ENCODE assay signal across 22 mouse cellular contexts in genomic region chr1:183104696-183105095, GRCm38 (mm10).
A peak's percentile ranks its signal among the peaks of the same experiment; 100 is the strongest.
DNase-seq lines count a peak whose midpoint lies in the region; ATAC-seq and TF ChIP-seq lines count a peak whose summit lies in the region.
"Had no signal": no experiment of that assay in that cellular context is flagged by ENCODE, and none has a peak within 500 bp of the region (broad histone marks: within the 10 kb centered on the region; RNA-seq: fewer than 3 reads in every experiment).

No protein-coding gene starts in this region.

- H3K4me2 ChIP-seq in midbrain, embryonic 11.5 days: no peak overlapping the region

- WGBS in midbrain, embryonic 11.5 days: 91% methylated on average over 5 of the region's 5 CpGs
- WGBS in midbrain, embryonic 10.5 days: 92% methylated on average over 5 of the region's 5 CpGs
- WGBS in thymus, adult 2 months: 47% methylated on average over 5 of the region's 5 CpGs

- no peaks in the 10 kb centered on the region for H3K9me3 ChIP-seq in midbrain, embryonic 11.5 days (ENCODE audit: control insufficient read depth, low read length)
- H3K9me3 ChIP-seq in midbrain, embryonic 10.5 days (replicated peaks): no peaks in the 10 kb centered on the region
- H3K9me3 ChIP-seq: G1E had no signal

- no peak for ATAC-seq in midbrain, embryonic 11.5 days (ENCODE audit: low FRiP score)
- peak; percentile 33 for ATAC-seq in inflammation-experienced regulatory T-cells, adult 6 months
- ATAC-seq: activated CD4-positive, CD25-positive, alpha-beta regulatory T cell, adult 4 months; CD4-positive, CD25-positive, alpha-beta regulatory T cell, adult 4 months; Patski had no signal

- H3K36me3 ChIP-seq in midbrain, embryonic 11.5 days (ENCODE audit: control insufficient read depth, insufficient read depth, low read length): no peaks in the 10 kb centered on the region
- no peaks in the 10 kb centered on the region for H3K36me3 ChIP-seq in midbrain, embryonic 10.5 days
- no peaks in the 10 kb centered on the region for H3K36me3 ChIP-seq in thymus, adult 2 months (ENCODE audit: control insufficient read depth, insufficient read depth, low read length)

- no peaks in the 10 kb centered on the region for H3K4me1 ChIP-seq in midbrain, embryonic 11.5 days (ENCODE audit: control insufficient read depth, insufficient read depth, low read length)
- peaks cover 4% of the 10 kb centered on the region; the same call in 1 of the 2 replicates for H3K4me1 ChIP-seq in midbrain, embryonic 10.5 days
- peaks cover 37% of the 10 kb centered on the region for H3K4me1 ChIP-seq in thymus, adult 2 months (replicated peaks; ENCODE audit: control insufficient read depth, insufficient read depth, low read length)

- peak; percentile 65 for DNase-seq in midbrain, embryonic 11.5 days (ENCODE audit: low spot score, missing footprints)
- DNase-seq in midbrain, embryonic 10.5 days (ENCODE audit: low spot score): no peak
- DNase-seq in thymus, adult 2 months: no peak
- no peak for DNase-seq in thymus, postnatal 4 days
- peak; percentile 58 for DNase-seq in thymus, postnatal 0 days (ENCODE audit: low spot score)
- no peak for DNase-seq in thymus, adult 18-20 months
- DNase-seq in cerebellum, adult 18-20 months: no peak
- DNase-seq: adrenal gland, adult 2 months; adrenal gland, adult 8-10 months; adrenal gland, postnatal 10 days; adrenal gland, postnatal 14 days; adrenal gland, postnatal 25 days; adrenal gland, postnatal 36 days; B cell, adult 2 months; cerebellum, adult 11 months; cerebellum, adult 11-12 months had no signal

- H3K27me3 ChIP-seq in midbrain, embryonic 11.5 days (ENCODE audit: control insufficient read depth, insufficient read depth, low read length): no peaks in the 10 kb centered on the region
- no peaks in the 10 kb centered on the region for H3K27me3 ChIP-seq in midbrain, embryonic 10.5 days (ENCODE audit: low read depth, poor library complexity, severe bottlenecking)
- no peaks in the 10 kb centered on the region for H3K27me3 ChIP-seq in thymus, adult 2 months (ENCODE audit: control insufficient read depth, insufficient read depth, low read length)
- H3K27me3 ChIP-seq: CH12.LX, Patski had no signal

- no peak for TF ChIP-seq POLR2A in thymus, adult 2 months (IDR thresholded peaks at IDR 0.05; ENCODE audit: control insufficient read depth, extremely low read depth, insufficient read depth, low read length, poor library complexity)

- no peak overlapping the region for H3K9ac ChIP-seq in midbrain, embryonic 11.5 days (ENCODE audit: low read length)

- no peak overlapping the region for H3K27ac ChIP-seq in midbrain, embryonic 11.5 days (ENCODE audit: low read depth, low read length)
- no peak overlapping the region for H3K27ac ChIP-seq in midbrain, embryonic 10.5 days (replicated peaks)
- peak overlapping the region; percentile 84 for H3K27ac ChIP-seq in thymus, adult 2 months (ENCODE audit: control insufficient read depth, insufficient read depth, low read length)

- no peak overlapping the region for H3K4me3 ChIP-seq in midbrain, embryonic 11.5 days (ENCODE audit: low read depth, low read length)
- H3K4me3 ChIP-seq in midbrain, embryonic 10.5 days: no peak overlapping the region
- no peak overlapping the region for H3K4me3 ChIP-seq in thymus, adult 2 months (ENCODE audit: control insufficient read depth, insufficient read depth, low read length)

- no peak for TF ChIP-seq CTCF in thymus, adult 2 months (IDR thresholded peaks at IDR 0.05; ENCODE audit: borderline replicate concordance, control insufficient read depth, extremely low read depth, insufficient read depth, low read length, poor library complexity)

Comparison
In these comparisons a context has a peak if more than half of its experiments do, and no peak if none do; other contexts are left out.
1. DNase-seq: peak in midbrain, embryonic 11.5 days (single experiment) and thymus, postnatal 0 days (single experiment); none in midbrain, embryonic 10.5 days (single experiment), thymus, adult 2 months (single experiment), thymus, postnatal 4 days (single experiment), thymus, adult 18-20 months (0 of 2) and cerebellum, adult 18-20 months (0 of 2).